Mouse (Mus musculus) ES-E14 (cell line): ENCODE measurements around the gene Vsx2. TPM values are rescaled to one million over a fixed set of nuclear protein-coding genes. Genes with fewer than 3 reads are reported as not detected.
"Not testable (repeated sequence)": the region's sequence is repeated elsewhere in the genome, so short reads cannot be mapped to it uniquely, and the experiment has no call there.

ENCODE experiments used
- DNase-seq: peaks from one replicate; pipeline ENCODE4 v3.0.0-alpha.2; 2013; ENCODE audit warnings: low read depth, low spot score
- H3K27ac ChIP-seq: 2 replicates; pipeline ENCODE4 v1.5.1; 2012; ENCODE audit warnings: low read depth, mild to moderate bottlenecking, low read length, moderate library complexity, mixed read lengths; ENCODE audit not compliant: poor library complexity, insufficient read depth, severe bottlenecking
- H3K36me3 ChIP-seq: 2 replicates; pipeline ENCODE4 v1.6.1; 2012; ENCODE audit warnings: mild to moderate bottlenecking, low read length, moderate library complexity, mixed read lengths; ENCODE audit not compliant: control insufficient read depth, poor library complexity, insufficient read depth, severe bottlenecking
- H3K4me1 ChIP-seq, 2 experiments: fragments of 150-350 bp in 1 of 2; sonication (generic) in 1 of 2; 2 replicates each; pipeline ENCODE4 v1.6.1; 2012; ENCODE audit warnings: low read length in 2 of 2, mild to moderate bottlenecking in 1 of 2, mixed read lengths in 1 of 2; ENCODE audit not compliant: control insufficient read depth in 2 of 2, insufficient read depth in 2 of 2, poor library complexity in 1 of 2
- H3K4me3 ChIP-seq, 2 experiments: fragments of 150-350 bp in 1 of 2; sonication (generic) in 1 of 2; 2 replicates each; pipeline ENCODE4 v1.5.1; 2012; ENCODE audit warnings: low read length in 2 of 2, low read depth in 1 of 2, mild to moderate bottlenecking in 1 of 2, mixed read lengths in 1 of 2; ENCODE audit not compliant: insufficient read depth in 1 of 2, poor library complexity in 1 of 2, severe bottlenecking in 1 of 2
- H3K9ac ChIP-seq: 2 replicates; pipeline ENCODE4 v1.6.1; 2012; ENCODE audit warnings: low read depth, mild to moderate bottlenecking, low read length, mixed read lengths; ENCODE audit not compliant: poor library complexity, insufficient read depth, severe bottlenecking
- H3K9me3 ChIP-seq: fragments of 150-350 bp; sonication (generic); 2 replicates; pipeline ENCODE4 v1.6.1; 2012; ENCODE audit warnings: low read depth, mild to moderate bottlenecking, low read length; ENCODE audit not compliant: control insufficient read depth, insufficient read depth
- CHD2 ChIP-seq: IDR thresholded peaks from 2 replicates; pipeline ENCODE4 v1.6.1; 2014; ENCODE audit warnings: mild to moderate bottlenecking, low read depth, low read length, inconsistent platforms
- HCFC1 ChIP-seq: IDR thresholded peaks from 2 replicates; pipeline ENCODE4 v1.6.1; 2012; ENCODE audit warnings: low read length, inconsistent platforms, borderline replicate concordance; ENCODE audit not compliant: insufficient read depth
- MAFK ChIP-seq: IDR thresholded peaks from 2 replicates; pipeline ENCODE4 v1.6.1; 2014; ENCODE audit warnings: mild to moderate bottlenecking, low read depth, low read length, inconsistent platforms; ENCODE audit not compliant: insufficient read depth
- ZC3H11A ChIP-seq: IDR thresholded peaks from 2 replicates; pipeline ENCODE4 v1.6.1; 2012; ENCODE audit warnings: low read depth, mild to moderate bottlenecking, inconsistent platforms, low read length, borderline replicate concordance
- ZNF384 ChIP-seq: IDR thresholded peaks from 2 replicates; pipeline ENCODE4 v1.6.1; 2012; ENCODE audit warnings: low read depth, low read length, inconsistent platforms
- in situ Hi-C, 2 experiments: fragments of 600-800 bp; cut with MboI; formaldehyde crosslinking; loops; one replicate each; pipeline ENCODE4 v1.15.1; 2025; ENCODE audit warnings: low sequenced_read_pairs in 2 of 2, inconsistent platforms in 1 of 2; ENCODE audit not compliant: unreplicated experiment in 2 of 2
- total RNA-seq: library from RNA; depleted of rRNA; stranded (reverse); fragments of 300-350 nt; gene quantifications from 2 replicates; pipeline ENCODE4 v1.2.3, GENCODE M21; 2012

Gene Vsx2
- total RNA-seq, 1 experiment, result not detected

- H3K9me3 ChIP-seq, H3K4me3 ChIP-seq, H3K9ac ChIP-seq, H3K36me3 ChIP-seq, in situ Hi-C loops, H3K27ac ChIP-seq, H3K4me1 ChIP-seq: not testable (repeated sequence)
- TF ChIP-seq ZNF384, result peak; percentile 73
- peak; percentile 46 for DNase-seq
These were observed 30.0 kb upstream of the Vsx2 start for GRCm38 (mm10) chr12:84539537-84539936.

DNA sequence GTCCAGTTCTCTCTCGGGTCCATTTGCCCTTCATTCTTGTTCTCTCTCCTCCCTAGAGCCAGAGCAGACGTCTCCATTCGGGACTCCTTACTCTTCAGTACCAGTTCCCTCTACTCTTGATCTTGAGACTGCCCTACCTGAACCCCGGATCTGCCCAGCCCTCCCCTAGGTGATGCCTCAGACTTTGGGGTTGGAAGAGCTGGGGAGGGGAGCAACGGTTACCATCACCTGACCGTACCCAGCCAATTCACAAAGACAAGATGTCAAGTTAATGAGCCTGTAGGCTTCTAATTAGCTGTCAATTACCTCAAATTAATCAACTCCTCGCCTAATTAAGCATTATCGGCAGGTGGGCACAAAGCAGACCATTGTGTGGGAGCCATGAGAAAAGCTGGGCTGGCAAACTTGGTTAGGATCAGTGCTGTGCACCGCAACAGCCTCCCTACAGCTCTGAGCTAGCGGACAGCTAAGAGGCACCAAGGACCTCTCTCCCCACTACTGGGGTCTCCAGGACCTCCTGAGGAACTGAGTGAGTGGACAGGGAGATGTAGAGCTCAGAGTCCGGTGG, 28.1 kb upstream of the Vsx2 start:
- Histone ChIP-seq H3K36me3 (no peaks in the 10 kb centered on the region), H3K4me3 (no peak overlapping the region), H3K9ac (no peak overlapping the region), H3K27ac (no peak overlapping the region), H3K4me1 (peaks cover 0 to 2% of the 10 kb centered on the region in 2 experiments; a peak in 1 of 4 replicates), H3K9me3 (no peaks in the 10 kb centered on the region)
- DNase-seq, result no peak
- in situ Hi-C loops, result no loop called here
- TF ChIP-seq ZNF384 (no peak), HCFC1 (no peak), ZC3H11A (no peak), MAFK (no peak), CHD2 (no peak)

GRCm38 (mm10) chr12:84546028-84546427, 23.5 kb upstream of the Vsx2 start:
- no peaks in the 10 kb centered on the region for H3K36me3 ChIP-seq
- peaks cover 4 to 5% of the 10 kb centered on the region in 2 experiments; a peak in 2 of 4 replicates for H3K4me1 ChIP-seq
- peak; percentile 75 for DNase-seq
- in situ Hi-C loops, result no loop called here
- no peak for TF ChIP-seq HCFC1
- no peak for TF ChIP-seq ZNF384
- peak; percentile 2; the same call in 1 of the 2 replicates for TF ChIP-seq ZC3H11A
- no peak for TF ChIP-seq MAFK
- H3K9me3 ChIP-seq, result no peaks in the 10 kb centered on the region
- H3K9ac ChIP-seq, result no peak overlapping the region
- H3K27ac ChIP-seq, result no peak overlapping the region
- H3K4me3 ChIP-seq, result no peak overlapping the region

- DNase-seq, result no peak
- TF ChIP-seq CHD2 (no peak), ZC3H11A (no peak)
- peaks cover 4 to 8% of the 10 kb centered on the region in 2 experiments; a peak in 2 of 4 replicates for H3K4me1 ChIP-seq
- no peak overlapping the region for H3K27ac ChIP-seq
- H3K4me3 ChIP-seq, result no peak overlapping the region
- in situ Hi-C loops, result no loop called here
- no peaks in the 10 kb centered on the region for H3K9me3 ChIP-seq
- no peaks in the 10 kb centered on the region for H3K36me3 ChIP-seq
- no peak overlapping the region for H3K9ac ChIP-seq
These were observed 22.9 kb upstream of the Vsx2 start for GRCm38 (mm10) chr12:84546577-84547085.

- no peak for DNase-seq
- H3K27ac ChIP-seq, result no peak overlapping the region
- peaks cover 6 to 15% of the 10 kb centered on the region in 2 experiments; a peak in 3 of 4 replicates for H3K4me1 ChIP-seq
- H3K4me3 ChIP-seq, result no peak overlapping the region
- H3K36me3 ChIP-seq, result no peaks in the 10 kb centered on the region
- H3K9me3 ChIP-seq, result no peaks in the 10 kb centered on the region
- H3K9ac ChIP-seq, result no peak overlapping the region; the same call in 1 of the 2 replicates
- in situ Hi-C loops, result no loop called here
- TF ChIP-seq ZC3H11A (no peak), CHD2 (no peak), HCFC1 (no peak), MAFK (no peak), ZNF384 (no peak)
These were observed 21.3 kb upstream of the Vsx2 start for GRCm38 (mm10) chr12:84548251-84548650.
